Mouse (Mus musculus) heart, embryonic 12.5 days (tissue): ENCODE data around the gene Acadvl. TPM values are rescaled to one million over a fixed set of nuclear protein-coding genes. Genes with fewer than 3 reads are reported as not detected.

ENCODE experiments used
- ATAC-seq: fragments of 200-750 bp; cut with Nextera tagmentation; 2 replicates; pipeline ENCODE4 v1.8.0; 2017; ENCODE audit warnings: moderate TSS enrichment, moderate library complexity; ENCODE audit not compliant: insufficient number of reproducible peaks, low FRiP score
- H3K27ac ChIP-seq: fragments of 300-500 bp; sonication (generic); 2 replicates; pipeline ENCODE4 v1.5.1; 2016; ENCODE audit warnings: mild to moderate bottlenecking, moderate library complexity; ENCODE audit not compliant: poor library complexity, severe bottlenecking
- H3K27me3 ChIP-seq: fragments of 300-500 bp; sonication (generic); replicated peaks from 2 replicates; pipeline ENCODE4 v1.6.1; 2016; ENCODE audit warnings: mild to moderate bottlenecking, moderate library complexity
- H3K36me3 ChIP-seq: fragments of 300-500 bp; sonication (generic); 2 replicates; pipeline ENCODE4 v1.6.1; 2016; ENCODE audit warnings: mild to moderate bottlenecking, moderate library complexity
- H3K4me1 ChIP-seq: fragments of 300-500 bp; sonication (generic); replicated peaks from 2 replicates; pipeline ENCODE4 v1.6.1; 2016; ENCODE audit warnings: mild to moderate bottlenecking
- H3K4me2 ChIP-seq: fragments of 300-500 bp; sonication (generic); 2 replicates; pipeline ENCODE4 v1.6.1; 2016; ENCODE audit warnings: mild to moderate bottlenecking, moderate library complexity
- H3K4me3 ChIP-seq: fragments of 300-500 bp; sonication (generic); 2 replicates; pipeline ENCODE4 v1.5.1; 2016; ENCODE audit warnings: mild to moderate bottlenecking
- H3K9ac ChIP-seq: fragments of 300-500 bp; sonication (generic); 2 replicates; pipeline ENCODE4 v1.6.1; 2016; ENCODE audit warnings: mild to moderate bottlenecking, moderate library complexity
- H3K9me3 ChIP-seq: fragments of 300-500 bp; sonication (generic); replicated peaks from 2 replicates; pipeline ENCODE4 v1.6.1; 2016; ENCODE audit warnings: mild to moderate bottlenecking, moderate library complexity
- WGBS: fragments of 180-500 bp; shearing (Covaris S2); methylation state at CpG from one replicate; pipeline ENCODE4 v1.1.7; 2016; 5-methylcytosine and 5-hydroxymethylcytosine counted together
- polyA plus RNA-seq: library from polyadenylated mRNA; unstranded; fragments of >200 nt; fragmentation: Nextera tagmentation; extraction: Ambion mirVana; gene quantifications from 2 replicates; pipeline ENCODE4 v1.2.1, GENCODE M21; 2016

The Acadvl gene
- polyA plus RNA-seq, 1 experiment from 2014 or later: 126 TPM

- Histone ChIP-seq H3K4me2 (peak within 1 kb of the TSS; percentile 74), H3K9me3 (no peaks in the 10 kb centered on the region), H3K27ac (peak within 1 kb of the TSS; percentile 95), H3K4me1 (peaks cover 19% of the 10 kb centered on the region), H3K27me3 (no peaks in the 10 kb centered on the region), H3K36me3 (peaks cover 62% of the 10 kb centered on the region), H3K4me3 (peak within 1 kb of the TSS; percentile 70), H3K9ac (peak within 1 kb of the TSS; percentile 90)
- ATAC-seq: peak; percentile 85
- WGBS: under 1% methylated on average over 40 of the region's 40 CpGs
Observed at GRCm38 (mm10) chr11:69990850-69991691, 24.1 kb downstream of the Acadvl start, which contains the start of gene Gabarap. Gabarap (plus strand) TSS chr11:69991143.

DNA sequence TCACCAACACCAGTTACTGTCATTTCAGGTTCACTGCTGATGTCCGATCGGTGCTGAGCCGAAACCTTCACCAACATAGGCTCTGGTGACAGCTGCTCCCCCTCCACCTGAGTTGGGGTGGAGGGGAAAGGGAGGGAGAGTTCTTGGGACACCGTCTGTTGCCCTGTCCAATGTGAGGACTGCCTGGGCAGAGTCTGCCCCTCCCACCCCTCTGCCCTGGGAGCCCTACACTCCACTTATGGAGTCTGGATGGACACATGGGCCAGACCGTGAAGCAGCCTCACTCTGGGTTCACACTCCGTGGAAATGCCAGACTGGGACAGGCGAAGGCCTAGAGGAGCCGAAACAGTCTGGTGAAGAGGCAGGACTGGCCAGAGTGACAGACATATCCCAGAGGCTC is 25.3 kb downstream of the Acadvl start:
- H3K27me3 ChIP-seq: no peaks in the 10 kb centered on the region
- WGBS: 84% methylated on average over 8 of the region's 8 CpGs
- ATAC-seq: no peak
- H3K27ac ChIP-seq: peak overlapping the region; percentile 94
- peaks cover 71% of the 10 kb centered on the region for H3K36me3 ChIP-seq
- H3K4me1 ChIP-seq: peaks cover 19% of the 10 kb centered on the region
- no peak overlapping the region for H3K9ac ChIP-seq
- H3K4me2 ChIP-seq: peak overlapping the region; percentile 74; the same call in 1 of the 2 replicates
- no peaks in the 10 kb centered on the region for H3K9me3 ChIP-seq
- H3K4me3 ChIP-seq: no peak overlapping the region

- no peak for ATAC-seq
- no peaks in the 10 kb centered on the region for H3K9me3 ChIP-seq
- H3K27me3 ChIP-seq: no peaks in the 10 kb centered on the region
- peaks cover 54% of the 10 kb centered on the region for H3K36me3 ChIP-seq
- H3K4me1 ChIP-seq: peaks cover 23% of the 10 kb centered on the region
- no peak overlapping the region for H3K27ac ChIP-seq
- no peak overlapping the region for H3K4me3 ChIP-seq
- no peak overlapping the region for H3K4me2 ChIP-seq
- 90% methylated on average over 8 of the region's 8 CpGs for WGBS
- H3K9ac ChIP-seq: no peak overlapping the region
Observed at GRCm38 (mm10) chr11:69984431-69984830, 30.8 kb downstream of the Acadvl start.

GRCm38 (mm10) chr11:69983377-69983776 is 31.8 kb downstream of the Acadvl start:
- Histone ChIP-seq H3K9ac (peak overlapping the region; percentile 98), H3K27ac (peak overlapping the region; percentile 99), H3K27me3 (no peaks in the 10 kb centered on the region), H3K4me1 (peaks cover 24% of the 10 kb centered on the region), H3K9me3 (no peaks in the 10 kb centered on the region), H3K4me2 (peak overlapping the region; percentile 94), H3K36me3 (peaks cover 49% of the 10 kb centered on the region), H3K4me3 (peak overlapping the region; percentile 87)
- WGBS: 78% methylated on average over 4 of the region's 4 CpGs
- ATAC-seq: no peak

DNA sequence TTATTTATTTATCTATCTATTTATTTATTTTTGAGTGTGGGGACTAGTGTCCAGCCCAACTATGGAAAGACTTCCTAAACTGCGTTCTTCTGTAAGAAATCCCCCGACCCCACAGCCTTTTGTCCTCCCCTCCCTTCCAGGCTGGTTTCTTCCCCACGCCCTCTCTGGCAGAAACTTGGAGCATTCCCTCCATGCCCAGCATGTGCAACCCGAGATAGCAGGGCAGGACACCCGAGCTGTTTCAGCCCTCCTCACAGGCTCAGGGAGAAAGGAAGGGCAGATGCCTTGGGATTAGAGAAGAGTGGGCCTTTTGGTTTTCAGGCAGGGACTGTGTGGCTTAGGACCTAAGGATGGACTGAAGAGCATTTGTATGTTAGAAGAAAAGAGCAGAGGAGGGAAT is 32.3 kb downstream of the Acadvl start:
- Histone ChIP-seq H3K9me3 (no peaks in the 10 kb centered on the region), H3K4me1 (peaks cover 24% of the 10 kb centered on the region), H3K27me3 (no peaks in the 10 kb centered on the region), H3K36me3 (peaks cover 48% of the 10 kb centered on the region), H3K4me3 (peak overlapping the region; percentile 87), H3K4me2 (peak overlapping the region; percentile 94), H3K27ac (peak overlapping the region; percentile 99), H3K9ac (peak overlapping the region; percentile 98)
- ATAC-seq: no peak
- WGBS: 14% methylated on average over 5 of the region's 5 CpGs

DNA sequence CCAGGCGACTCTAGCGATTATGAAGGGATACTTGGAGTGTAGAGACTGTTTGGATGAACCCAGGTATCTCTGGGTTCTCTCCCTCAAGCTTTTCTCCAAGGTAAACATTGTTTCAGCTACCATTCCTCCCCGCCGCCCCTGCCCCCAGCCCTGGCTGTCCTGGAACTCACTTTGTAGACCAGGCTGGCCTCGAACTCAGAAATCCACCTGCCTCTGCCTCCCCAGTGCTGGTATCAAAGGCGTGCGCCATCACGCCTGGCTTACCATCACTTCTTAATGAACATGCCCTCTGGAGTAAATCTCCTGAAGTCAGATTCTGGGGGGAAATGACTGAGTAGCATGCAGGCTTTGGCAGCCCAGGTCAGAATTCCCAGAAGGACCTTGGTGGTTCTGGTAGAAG is 33.0 kb downstream of the Acadvl start, which contains the start of gene Elp5:
Gene Elp5, minus strand, starts transcription at position 293 of the 400 bp plus-strand sequence.
- Histone ChIP-seq H3K27me3 (no peaks in the 10 kb centered on the region), H3K27ac (peak within 1 kb of the TSS; percentile 99), H3K9ac (peak within 1 kb of the TSS; percentile 98), H3K4me2 (peak within 1 kb of the TSS; percentile 94), H3K4me1 (peaks cover 24% of the 10 kb centered on the region), H3K9me3 (no peaks in the 10 kb centered on the region), H3K4me3 (peak within 1 kb of the TSS; percentile 87), H3K36me3 (peaks cover 47% of the 10 kb centered on the region)
- no peak for ATAC-seq
- WGBS: 52% methylated on average over 8 of the region's 8 CpGs

DNA sequence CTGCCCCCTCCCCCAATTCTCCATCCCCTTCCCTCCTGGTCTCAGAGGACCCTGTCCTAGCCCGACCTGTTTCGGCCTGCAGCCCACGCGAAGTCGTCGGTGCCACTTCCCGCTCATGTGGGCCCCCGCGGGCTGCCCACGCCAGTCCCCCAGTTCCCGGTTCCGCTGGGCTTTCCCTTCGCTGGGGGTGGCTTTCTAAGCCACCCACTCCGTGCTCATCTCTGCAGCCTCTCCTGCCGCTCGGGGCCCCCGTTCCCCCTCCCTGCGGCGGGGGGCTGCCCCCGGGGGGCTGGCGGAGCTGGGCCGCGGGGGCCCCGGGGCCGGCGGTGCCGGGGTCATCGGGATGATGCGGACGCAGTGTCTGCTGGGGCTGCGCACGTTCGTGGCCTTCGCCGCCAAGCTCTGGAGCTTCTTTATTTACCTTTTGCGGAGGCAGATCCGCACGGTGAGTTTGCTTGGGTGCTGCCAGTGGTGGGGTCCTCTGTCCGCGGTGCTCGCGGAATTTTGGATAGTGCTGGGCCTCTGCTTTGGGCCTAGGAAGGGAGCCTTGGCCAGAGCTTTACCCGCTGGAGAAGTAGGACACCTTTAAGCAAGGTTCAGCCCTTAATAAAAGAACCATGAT is 34.0 kb downstream of the Acadvl start, which contains the start of gene Ctdnep1:
Gene Ctdnep1, plus strand, starts transcription at position 16 of the 622 bp plus-strand sequence.
- Histone ChIP-seq H3K36me3 (peaks cover 44% of the 10 kb centered on the region), H3K9ac (peak within 1 kb of the TSS; percentile 98), H3K27me3 (no peaks in the 10 kb centered on the region), H3K4me3 (peak within 1 kb of the TSS; percentile 87), H3K9me3 (no peaks in the 10 kb centered on the region), H3K4me2 (peak within 1 kb of the TSS; percentile 94), H3K27ac (peak within 1 kb of the TSS; percentile 99), H3K4me1 (peaks cover 24% of the 10 kb centered on the region)
- under 1% methylated on average over 43 of the region's 43 CpGs for WGBS
- 0 out of 2 replicates have a peak, but pooled peaks have one; percentile 0 for ATAC-seq

DNA sequence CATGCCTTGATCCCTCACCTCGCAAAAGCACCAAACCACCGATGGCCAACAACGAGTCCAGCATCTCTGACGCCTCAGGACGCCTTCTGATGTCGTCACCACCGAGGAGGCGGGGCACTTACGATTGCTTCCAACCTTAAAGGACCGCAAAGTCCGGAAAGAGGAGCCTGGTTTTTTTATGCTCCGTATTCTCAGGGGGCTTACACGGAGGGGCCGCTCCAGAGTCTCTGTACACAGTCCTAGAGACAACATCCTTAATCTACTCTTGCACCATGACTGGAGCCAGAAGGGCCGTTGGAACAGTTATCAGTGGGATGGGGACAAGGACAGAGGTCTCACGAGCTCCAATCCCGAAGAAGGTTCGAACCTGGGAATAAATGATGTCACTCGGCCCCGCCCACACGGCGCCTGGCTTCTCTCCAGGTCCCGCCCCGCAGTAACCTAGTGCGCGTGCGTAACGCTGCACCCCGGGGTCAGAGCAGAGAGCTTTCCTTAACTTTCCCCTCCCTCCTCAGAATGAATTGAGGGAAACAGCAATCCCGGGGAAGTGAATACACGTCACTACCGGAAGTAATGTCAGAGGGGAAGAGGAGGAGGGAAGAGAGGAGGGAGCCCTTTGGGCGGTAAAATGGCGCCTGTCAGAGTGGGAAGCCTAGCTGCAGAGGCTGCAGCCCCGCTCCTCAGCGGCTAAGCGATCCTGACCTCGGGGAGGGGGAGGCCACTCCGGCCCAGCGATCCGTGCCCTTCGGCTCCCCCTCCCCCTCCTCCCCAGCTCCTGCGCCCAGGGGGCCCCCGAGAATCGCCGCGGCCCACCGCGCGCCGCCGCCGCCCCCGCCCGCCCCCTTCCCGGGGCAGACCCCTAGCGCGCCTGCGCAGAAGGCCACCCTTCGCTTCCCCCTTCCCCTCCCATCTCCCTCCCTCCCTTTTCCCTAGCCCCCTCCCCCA is 34.7 kb downstream of the Acadvl start:
- peaks cover 46% of the 10 kb centered on the region for H3K36me3 ChIP-seq
- ATAC-seq: peak; percentile 96
- WGBS: under 1% methylated on average over 41 of the region's 60 CpGs

DNA sequence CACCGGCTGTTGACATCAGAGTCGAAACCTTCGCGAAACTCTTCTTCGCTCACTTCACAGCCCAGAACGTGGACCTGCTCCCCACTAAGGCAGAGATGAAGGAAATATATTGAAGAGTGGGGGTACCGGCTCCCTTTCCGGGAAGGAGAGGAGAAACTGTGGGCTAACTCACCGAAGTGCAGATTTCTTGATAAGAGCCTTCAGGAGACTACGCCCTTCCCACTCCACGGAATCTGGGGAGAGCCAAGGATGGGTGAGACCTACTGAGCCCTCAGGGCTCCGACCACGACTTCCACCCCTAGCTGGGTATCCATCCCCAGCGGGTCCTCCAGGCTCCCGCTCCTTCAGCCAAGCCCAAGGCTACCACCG is 35.4 kb downstream of the Acadvl start:
- Histone ChIP-seq H3K4me1 (peaks cover 24% of the 10 kb centered on the region), H3K27ac (peak overlapping the region; percentile 99), H3K4me2 (peak overlapping the region; percentile 94), H3K4me3 (peak overlapping the region; percentile 87), H3K9ac (peak overlapping the region; percentile 89), H3K36me3 (peaks cover 46% of the 10 kb centered on the region), H3K27me3 (no peaks in the 10 kb centered on the region), H3K9me3 (no peaks in the 10 kb centered on the region)
- 2% methylated on average over 16 of the region's 16 CpGs for WGBS
- no peak for ATAC-seq

More for the DNA sequence above, 34.7 kb downstream of the Acadvl start:
- H3K9me3 ChIP-seq: no peaks in the 10 kb centered on the region
- peak overlapping the region; percentile 99 for H3K27ac ChIP-seq
- peak overlapping the region; percentile 94 for H3K4me2 ChIP-seq
- peak overlapping the region; percentile 98 for H3K9ac ChIP-seq
- no peaks in the 10 kb centered on the region for H3K27me3 ChIP-seq
- peak overlapping the region; percentile 87 for H3K4me3 ChIP-seq
- peaks cover 24% of the 10 kb centered on the region for H3K4me1 ChIP-seq

- H3K27ac ChIP-seq: no peak overlapping the region
- 35% methylated on average over 4 of the region's 4 CpGs for WGBS
- H3K9ac ChIP-seq: no peak overlapping the region
- no peak for ATAC-seq
- H3K36me3 ChIP-seq: peaks cover 68% of the 10 kb centered on the region
- no peaks in the 10 kb centered on the region for H3K9me3 ChIP-seq
- H3K4me2 ChIP-seq: no peak overlapping the region
- no peak overlapping the region for H3K4me3 ChIP-seq
- H3K4me1 ChIP-seq: peaks cover 4% of the 10 kb centered on the region
- no peaks in the 10 kb centered on the region for H3K27me3 ChIP-seq
Observed at GRCm38 (mm10) chr11:69976271-69976670, 38.9 kb downstream of the Acadvl start.
